Mouse (Mus musculus): ENCODE data around the gene Fem1b. TPM values are rescaled to one million over a fixed set of nuclear protein-coding genes. Genes with fewer than 3 reads are reported as not detected.
A peak's percentile ranks its signal among the peaks of the same experiment; 100 is the strongest.

Fem1b gene
- polyA plus RNA-seq, 1 experiment from 2014 or later, result 8.9 TPM

GRCm38 (mm10) chr9:62829877-62830276 lies 18.1 kb upstream of the Fem1b start:
- H3K27ac ChIP-seq (ENCODE audit: low read depth, low read length), result no peak overlapping the region
- no peaks in the 10 kb centered on the region for H3K27me3 ChIP-seq (replicated peaks; ENCODE audit: control insufficient read depth, insufficient read depth, low read length)
- ATAC-seq, result no peak
- peaks cover 2% of the 10 kb centered on the region; the same call in 1 of the 2 replicates for H3K4me1 ChIP-seq (replicated peaks; ENCODE audit: control insufficient read depth, insufficient read depth, low read length)
- H3K9ac ChIP-seq (ENCODE audit: low read depth, low read length), result no peak overlapping the region
- 72% methylated on average over 6 of the region's 6 CpGs for WGBS
- H3K9me3 ChIP-seq (ENCODE audit: control insufficient read depth), result no peaks in the 10 kb centered on the region
- no peaks in the 10 kb centered on the region for H3K36me3 ChIP-seq (ENCODE audit: control insufficient read depth, insufficient read depth)
- TF ChIP-seq CTCF (IDR thresholded peaks at IDR 0.05; ENCODE audit: low read depth), result no peak
- H3K4me3 ChIP-seq (ENCODE audit: low read depth, low read length), result no peak overlapping the region
- H3K4me2 ChIP-seq (replicated peaks; ENCODE audit: low read depth), result no peak overlapping the region

GRCm38 (mm10) chr9:62828662-62829086 lies 16.9 kb upstream of the Fem1b start:
- peak; percentile 99 for ATAC-seq
- H3K9ac ChIP-seq (ENCODE audit: low read depth, low read length), result no peak overlapping the region
- no peaks in the 10 kb centered on the region for H3K9me3 ChIP-seq (ENCODE audit: control insufficient read depth)
- peak overlapping the region; percentile 30 for H3K4me3 ChIP-seq (ENCODE audit: low read depth, low read length)
- TF ChIP-seq CTCF (IDR thresholded peaks at IDR 0.05; ENCODE audit: low read depth), result peak; percentile 99
- H3K36me3 ChIP-seq (ENCODE audit: control insufficient read depth, insufficient read depth), result no peaks in the 10 kb centered on the region
- H3K4me2 ChIP-seq (replicated peaks; ENCODE audit: low read depth), result peak overlapping the region; percentile 64
- no peaks in the 10 kb centered on the region for H3K27me3 ChIP-seq (replicated peaks; ENCODE audit: control insufficient read depth, insufficient read depth, low read length)
- no peak overlapping the region for H3K27ac ChIP-seq (ENCODE audit: low read depth, low read length)
- WGBS, result 0% methylated on average over 23 of the region's 23 CpGs
- peaks cover 2% of the 10 kb centered on the region; the same call in 1 of the 2 replicates for H3K4me1 ChIP-seq (replicated peaks; ENCODE audit: control insufficient read depth, insufficient read depth, low read length)

GRCm38 (mm10) chr9:62827939-62828652 lies 16.4 kb upstream of the Fem1b start:
- Histone ChIP-seq H3K4me1 (replicated peaks; ENCODE audit: control insufficient read depth, insufficient read depth, low read length) (peaks cover 2% of the 10 kb centered on the region; the same call in 1 of the 2 replicates), H3K27me3 (replicated peaks; ENCODE audit: control insufficient read depth, insufficient read depth, low read length) (no peaks in the 10 kb centered on the region), H3K9ac (ENCODE audit: low read depth, low read length) (no peak overlapping the region), H3K36me3 (ENCODE audit: control insufficient read depth, insufficient read depth) (no peaks in the 10 kb centered on the region), H3K4me2 (replicated peaks; ENCODE audit: low read depth) (peak overlapping the region; percentile 64), H3K27ac (ENCODE audit: low read depth, low read length) (no peak overlapping the region), H3K9me3 (ENCODE audit: control insufficient read depth) (no peaks in the 10 kb centered on the region), H3K4me3 (ENCODE audit: low read depth, low read length) (peak overlapping the region; percentile 30)
- 4% methylated on average over 24 of the region's 24 CpGs for WGBS
- ATAC-seq, result peak; percentile 6; the same call in 1 of the 2 replicates
- peak; percentile 70 for TF ChIP-seq CTCF (IDR thresholded peaks at IDR 0.05; ENCODE audit: low read depth)

- Histone ChIP-seq H3K9ac (ENCODE audit: low read depth, low read length) (no peak overlapping the region), H3K4me2 (replicated peaks; ENCODE audit: low read depth) (no peak overlapping the region), H3K4me3 (ENCODE audit: low read depth, low read length) (no peak overlapping the region), H3K9me3 (ENCODE audit: control insufficient read depth) (no peaks in the 10 kb centered on the region), H3K36me3 (ENCODE audit: control insufficient read depth, insufficient read depth) (no peaks in the 10 kb centered on the region), H3K4me1 (replicated peaks; ENCODE audit: control insufficient read depth, insufficient read depth, low read length) (peaks cover 2% of the 10 kb centered on the region; the same call in 1 of the 2 replicates), H3K27me3 (replicated peaks; ENCODE audit: control insufficient read depth, insufficient read depth, low read length) (no peaks in the 10 kb centered on the region), H3K27ac (ENCODE audit: low read depth, low read length) (no peak overlapping the region; the same call in 1 of the 2 replicates)
- no peak for TF ChIP-seq CTCF (IDR thresholded peaks at IDR 0.05; ENCODE audit: low read depth)
- no peak for ATAC-seq
- 30% methylated on average over 7 of the region's 7 CpGs for WGBS
Observed at GRCm38 (mm10) chr9:62826456-62826855, 14.7 kb upstream of the Fem1b start.

- H3K9me3 ChIP-seq (ENCODE audit: control insufficient read depth), result no peaks in the 10 kb centered on the region
- no peak for ATAC-seq
- no peaks in the 10 kb centered on the region for H3K27me3 ChIP-seq (replicated peaks; ENCODE audit: control insufficient read depth, insufficient read depth, low read length)
- no peak overlapping the region for H3K4me3 ChIP-seq (ENCODE audit: low read depth, low read length)
- no peak for TF ChIP-seq CTCF (IDR thresholded peaks at IDR 0.05; ENCODE audit: low read depth)
- H3K4me1 ChIP-seq (replicated peaks; ENCODE audit: control insufficient read depth, insufficient read depth, low read length), result peaks cover 2% of the 10 kb centered on the region; the same call in 1 of the 2 replicates
- no peak overlapping the region for H3K4me2 ChIP-seq (replicated peaks; ENCODE audit: low read depth)
- H3K27ac ChIP-seq (ENCODE audit: low read depth, low read length), result no peak overlapping the region
- H3K36me3 ChIP-seq (ENCODE audit: control insufficient read depth, insufficient read depth), result no peaks in the 10 kb centered on the region
- H3K9ac ChIP-seq (ENCODE audit: low read depth, low read length), result no peak overlapping the region
- WGBS, result 17% methylated on average over 9 of the region's 9 CpGs
Observed at GRCm38 (mm10) chr9:62825791-62826393, 14.2 kb upstream of the Fem1b start.

- no peaks in the 10 kb centered on the region for H3K9me3 ChIP-seq (ENCODE audit: control insufficient read depth)
- no peak for TF ChIP-seq CTCF (IDR thresholded peaks at IDR 0.05; ENCODE audit: low read depth)
- no peaks in the 10 kb centered on the region for H3K36me3 ChIP-seq (ENCODE audit: control insufficient read depth, insufficient read depth)
- no peak overlapping the region for H3K27ac ChIP-seq (ENCODE audit: low read depth, low read length)
- no peaks in the 10 kb centered on the region for H3K4me1 ChIP-seq (replicated peaks; ENCODE audit: control insufficient read depth, insufficient read depth, low read length)
- H3K27me3 ChIP-seq (replicated peaks; ENCODE audit: control insufficient read depth, insufficient read depth, low read length), result no peaks in the 10 kb centered on the region
- ATAC-seq, result no peak
- no peak overlapping the region for H3K9ac ChIP-seq (ENCODE audit: low read depth, low read length)
- H3K4me2 ChIP-seq (replicated peaks; ENCODE audit: low read depth), result no peak overlapping the region
- no peak overlapping the region for H3K4me3 ChIP-seq (ENCODE audit: low read depth, low read length)
- WGBS, result 90% methylated on average over 7 of the region's 7 CpGs
Observed at GRCm38 (mm10) chr9:62821811-62822210, 10.1 kb upstream of the Fem1b start.
